Mouse (Mus musculus) hindbrain, embryonic 11.5 days (tissue): Measurements from ENCODE around the gene Kdelc2. TPM values are rescaled to one million over a fixed set of nuclear protein-coding genes. Genes with fewer than 3 reads are reported as not detected.

Experiments
- ATAC-seq: fragments of 200-750 bp; cut with Nextera tagmentation; 2 replicates; pipeline ENCODE4 v1.8.0; 2017; ENCODE audit warnings: mild to moderate bottlenecking, moderate TSS enrichment, moderate library complexity; ENCODE audit not compliant: low FRiP score
- DNase-seq: peaks from one replicate; pipeline ENCODE4 v3.0.0-alpha.2; 2015; ENCODE audit warnings: low spot score
- H3K27ac ChIP-seq: fragments of 300-500 bp; sonication (generic); 2 replicates; pipeline ENCODE4 v1.5.1; 2014; ENCODE audit warnings: mild to moderate bottlenecking, low read depth, low read length
- H3K27me3 ChIP-seq: fragments of 300-500 bp; sonication (generic); 2 replicates; pipeline ENCODE4 v1.6.1; 2014; ENCODE audit warnings: mild to moderate bottlenecking, low read length, moderate library complexity, mixed read lengths; ENCODE audit not compliant: control insufficient read depth, insufficient read depth
- H3K36me3 ChIP-seq: fragments of 300-500 bp; sonication (generic); 2 replicates; pipeline ENCODE4 v1.6.1; 2014; ENCODE audit warnings: mild to moderate bottlenecking, low read length, moderate library complexity, mixed read lengths; ENCODE audit not compliant: control insufficient read depth, insufficient read depth
- H3K4me1 ChIP-seq: fragments of 300-500 bp; sonication (generic); replicated peaks from 2 replicates; pipeline ENCODE4 v1.6.1; 2014; ENCODE audit warnings: low read length, mixed read lengths; ENCODE audit not compliant: control insufficient read depth, insufficient read depth
- H3K4me2 ChIP-seq: fragments of 300-500 bp; sonication (generic); replicated peaks from 2 replicates; pipeline ENCODE4 v1.6.1; 2014; ENCODE audit warnings: mild to moderate bottlenecking, low read depth, low read length
- H3K4me3 ChIP-seq: fragments of 300-500 bp; sonication (generic); 2 replicates; pipeline ENCODE4 v1.5.1; 2014; ENCODE audit warnings: low read depth, low read length
- H3K9ac ChIP-seq: fragments of 300-500 bp; sonication (generic); 2 replicates; pipeline ENCODE4 v1.6.1; 2014; ENCODE audit warnings: low read depth, low read length
- H3K9me3 ChIP-seq: fragments of 300-500 bp; sonication (generic); 2 replicates; pipeline ENCODE4 v1.6.1; 2016; ENCODE audit warnings: low read length; ENCODE audit not compliant: control insufficient read depth
- WGBS: fragments of 180-500 bp; shearing (Covaris S2); extraction: QIAGEN DNeasy Blood & Tissue Kit; methylation state at CpG from one replicate; pipeline ENCODE4 v1.1.7; 2014; 5-methylcytosine and 5-hydroxymethylcytosine counted together
- polyA plus RNA-seq: library from polyadenylated mRNA; unstranded; fragments of >200 nt; fragmentation: Nextera tagmentation; extraction: Ambion mirVana; gene quantifications from 2 replicates; pipeline ENCODE4 v1.2.1, GENCODE M21; 2014

The Kdelc2 gene
- polyA plus RNA-seq, 1 experiment from 2014 or later, result 11.7 TPM

DNA sequence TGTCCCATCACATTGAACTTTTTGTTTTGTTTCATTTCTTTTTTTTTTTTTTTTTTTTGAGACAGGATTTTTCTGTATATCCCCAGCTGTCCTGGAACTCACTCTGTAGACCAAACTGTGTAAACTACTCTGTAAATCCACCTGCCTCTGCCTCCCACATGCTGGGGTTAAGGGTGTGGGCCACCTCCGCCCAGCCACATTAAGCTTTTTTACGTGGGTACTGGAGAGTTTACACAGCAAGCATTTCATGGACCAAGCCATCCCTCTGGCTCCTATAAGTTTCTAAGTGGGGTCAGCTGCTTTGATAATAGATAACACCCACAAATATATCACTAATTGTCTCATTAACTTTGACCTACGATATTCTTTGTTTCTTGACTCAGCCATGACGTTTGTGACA lies 24.7 kb downstream of the Kdelc2 start:
- 86% methylated on average over 4 of the region's 4 CpGs for WGBS
- no peak overlapping the region for H3K9ac ChIP-seq
- H3K27me3 ChIP-seq, result no peaks in the 10 kb centered on the region
- H3K4me1 ChIP-seq, result no peaks in the 10 kb centered on the region
- H3K9me3 ChIP-seq, result no peaks in the 10 kb centered on the region
- no peak for DNase-seq
- no peak overlapping the region for H3K4me2 ChIP-seq
- H3K36me3 ChIP-seq, result no peaks in the 10 kb centered on the region
- no peak for ATAC-seq
- no peak overlapping the region for H3K4me3 ChIP-seq
- H3K27ac ChIP-seq, result no peak overlapping the region

DNA sequence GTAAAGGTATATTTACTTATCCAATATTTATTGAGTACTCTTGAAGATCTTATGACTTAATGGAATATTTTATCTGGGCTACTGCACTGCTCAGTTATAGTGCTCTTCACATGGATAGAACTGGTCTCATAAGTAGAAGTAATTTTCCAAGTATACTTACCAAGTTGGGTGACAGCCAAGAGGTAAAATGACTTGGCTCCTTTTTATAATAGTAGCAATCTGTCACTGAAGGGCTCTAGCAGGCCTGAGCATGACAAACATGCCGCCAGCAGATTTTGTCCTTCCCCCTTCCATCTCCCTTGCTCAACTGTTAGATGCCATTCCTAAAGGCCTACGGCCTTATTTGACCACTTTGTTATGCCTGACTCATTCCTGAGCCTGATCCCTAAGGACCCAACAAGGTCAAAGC lies 25.1 kb downstream of the Kdelc2 start:
- Histone ChIP-seq H3K4me3 (no peak overlapping the region), H3K4me2 (no peak overlapping the region), H3K9me3 (no peaks in the 10 kb centered on the region), H3K9ac (no peak overlapping the region), H3K27ac (no peak overlapping the region), H3K4me1 (no peaks in the 10 kb centered on the region), H3K36me3 (no peaks in the 10 kb centered on the region), H3K27me3 (no peaks in the 10 kb centered on the region)
- WGBS, result 89% methylated on average over 2 of the region's 2 CpGs
- DNase-seq (no peak), ATAC-seq (no peak)

DNA sequence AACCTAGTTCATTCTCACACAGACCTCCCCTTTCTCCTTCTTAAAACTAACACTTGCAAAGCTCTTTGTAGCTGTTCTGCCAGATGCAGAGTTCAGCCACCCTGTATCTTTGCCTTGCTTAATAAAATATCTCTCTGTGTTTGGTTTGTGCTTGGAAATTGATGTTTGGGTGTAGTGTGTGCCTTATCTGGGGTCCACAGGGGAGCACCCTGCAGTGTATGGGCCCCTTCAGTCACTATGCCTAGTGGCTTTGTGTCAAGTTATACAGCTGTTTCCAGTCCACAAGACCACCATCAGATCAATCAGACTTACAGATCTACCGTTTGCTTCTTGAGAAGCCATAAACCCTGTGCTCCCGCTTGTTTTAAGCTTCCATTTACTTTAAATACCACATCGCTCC lies 25.6 kb downstream of the Kdelc2 start:
- H3K36me3 ChIP-seq, result no peaks in the 10 kb centered on the region
- 95% methylated on average over 3 of the region's 3 CpGs for whole genome bisulfite sequencing
- H3K9me3 ChIP-seq, result no peaks in the 10 kb centered on the region
- no peaks in the 10 kb centered on the region for H3K27me3 ChIP-seq
- no peak overlapping the region for H3K9ac ChIP-seq
- DNase-seq (no peak), ATAC-seq (no peak)
- no peaks in the 10 kb centered on the region for H3K4me1 ChIP-seq
- H3K4me3 ChIP-seq, result no peak overlapping the region
- no peak overlapping the region for H3K27ac ChIP-seq
- H3K4me2 ChIP-seq, result no peak overlapping the region

DNA sequence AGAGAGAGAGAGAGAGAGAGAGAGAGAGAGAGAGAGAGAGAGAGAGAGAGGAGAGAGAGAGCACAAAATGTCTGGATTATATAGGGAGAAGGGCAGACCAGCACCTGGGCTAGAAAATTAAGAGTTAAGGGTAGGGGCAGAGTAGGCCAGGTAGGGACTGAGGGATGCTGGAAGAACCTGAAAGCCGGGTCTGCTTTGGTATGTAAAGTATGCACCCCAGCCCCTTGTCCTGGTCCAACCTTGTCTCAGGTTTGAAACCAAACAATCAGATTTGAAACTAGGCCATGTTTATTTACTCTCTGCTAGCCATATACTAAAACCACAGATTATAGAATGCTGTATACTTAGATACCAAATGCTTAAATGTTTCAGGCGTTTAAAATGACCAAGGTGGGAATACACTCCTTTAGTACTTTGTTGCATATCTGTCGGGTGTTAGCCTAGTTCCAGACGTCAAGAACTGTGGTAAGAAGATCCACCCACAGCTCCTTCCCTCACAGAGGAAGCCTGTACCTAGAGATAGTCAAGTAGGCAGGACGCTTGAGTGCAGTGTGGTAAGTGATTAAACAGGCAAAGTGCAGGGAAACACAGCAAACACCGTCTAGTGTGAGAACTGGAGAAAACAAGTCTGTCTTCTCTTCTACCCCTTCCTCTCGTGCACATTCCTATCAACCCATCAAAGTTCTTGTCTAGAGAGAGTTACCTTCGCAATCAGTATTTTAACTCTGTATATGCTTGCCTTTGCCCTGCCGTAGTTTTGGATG lies 38.5 kb downstream of the Kdelc2 start:
- 77% methylated on average over 9 of the region's 9 CpGs for WGBS

DNA sequence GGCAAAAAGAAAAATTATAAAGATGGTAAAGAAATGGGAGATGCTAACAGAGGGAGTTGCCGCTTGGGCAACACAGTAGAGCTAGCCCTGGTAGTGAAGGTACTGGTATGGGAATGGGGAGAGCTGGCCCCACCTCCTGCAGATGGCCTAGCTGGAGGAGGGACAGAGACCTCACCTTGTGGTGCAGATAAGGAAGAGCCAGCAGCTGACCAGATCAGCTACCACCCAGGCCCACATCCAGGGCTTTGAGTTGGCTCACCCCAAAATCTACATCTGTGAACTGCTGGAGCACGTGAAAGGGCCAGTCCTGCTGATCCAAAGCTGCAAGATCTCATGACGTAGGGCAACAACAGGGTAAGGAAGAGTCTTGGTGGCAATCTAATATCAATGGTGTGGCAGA lies 42.9 kb downstream of the Kdelc2 start:
- H3K27me3 ChIP-seq, result no peaks in the 10 kb centered on the region
- no peak overlapping the region for H3K9ac ChIP-seq
- H3K4me1 ChIP-seq, result no peaks in the 10 kb centered on the region
- no peak overlapping the region for H3K4me3 ChIP-seq
- ATAC-seq, result no peak
- no peak overlapping the region for H3K27ac ChIP-seq
- no peak for DNase-seq
- no peak overlapping the region for H3K4me2 ChIP-seq
- no peaks in the 10 kb centered on the region for H3K9me3 ChIP-seq
- H3K36me3 ChIP-seq, result no peaks in the 10 kb centered on the region
- 86% methylated on average over 3 of the region's 3 CpGs for WGBS

More for the DNA sequence above, 38.5 kb downstream of the Kdelc2 start:
- H3K27me3 ChIP-seq, result no peaks in the 10 kb centered on the region
- H3K4me2 ChIP-seq, result no peak overlapping the region
- ATAC-seq, result no peak
- no peak overlapping the region for H3K4me3 ChIP-seq
- DNase-seq, result no peak
- no peak overlapping the region for H3K27ac ChIP-seq
- H3K36me3 ChIP-seq, result no peaks in the 10 kb centered on the region
- no peaks in the 10 kb centered on the region for H3K4me1 ChIP-seq
- H3K9ac ChIP-seq, result no peak overlapping the region
- no peaks in the 10 kb centered on the region for H3K9me3 ChIP-seq

DNA sequence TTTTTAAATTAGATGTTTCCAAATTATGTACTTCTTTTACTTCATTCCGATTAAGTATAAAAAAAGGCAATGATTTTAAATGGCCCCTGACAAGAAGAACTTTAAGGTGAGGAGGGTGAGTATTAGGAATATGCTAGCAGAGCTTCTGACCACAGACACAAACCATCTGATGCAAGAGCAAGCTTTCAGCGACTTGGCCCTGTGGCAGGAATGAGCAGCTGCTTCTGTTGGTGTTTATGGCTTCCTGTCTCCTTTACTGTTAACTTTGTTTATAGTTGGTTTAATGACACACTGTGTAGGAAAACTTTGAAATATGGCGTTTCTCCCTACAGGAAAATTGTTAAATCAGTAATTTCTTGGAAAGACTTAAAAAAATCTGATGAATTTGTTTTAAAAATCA lies 43.8 kb downstream of the Kdelc2 start:
- Histone ChIP-seq H3K27ac (no peak overlapping the region), H3K27me3 (no peaks in the 10 kb centered on the region), H3K4me2 (no peak overlapping the region), H3K9ac (no peak overlapping the region), H3K4me3 (no peak overlapping the region), H3K9me3 (no peaks in the 10 kb centered on the region), H3K36me3 (no peaks in the 10 kb centered on the region), H3K4me1 (no peaks in the 10 kb centered on the region)
- no peak for ATAC-seq
- DNase-seq, result no peak
- 84% methylated on average over 3 of the region's 3 CpGs for WGBS

DNA sequence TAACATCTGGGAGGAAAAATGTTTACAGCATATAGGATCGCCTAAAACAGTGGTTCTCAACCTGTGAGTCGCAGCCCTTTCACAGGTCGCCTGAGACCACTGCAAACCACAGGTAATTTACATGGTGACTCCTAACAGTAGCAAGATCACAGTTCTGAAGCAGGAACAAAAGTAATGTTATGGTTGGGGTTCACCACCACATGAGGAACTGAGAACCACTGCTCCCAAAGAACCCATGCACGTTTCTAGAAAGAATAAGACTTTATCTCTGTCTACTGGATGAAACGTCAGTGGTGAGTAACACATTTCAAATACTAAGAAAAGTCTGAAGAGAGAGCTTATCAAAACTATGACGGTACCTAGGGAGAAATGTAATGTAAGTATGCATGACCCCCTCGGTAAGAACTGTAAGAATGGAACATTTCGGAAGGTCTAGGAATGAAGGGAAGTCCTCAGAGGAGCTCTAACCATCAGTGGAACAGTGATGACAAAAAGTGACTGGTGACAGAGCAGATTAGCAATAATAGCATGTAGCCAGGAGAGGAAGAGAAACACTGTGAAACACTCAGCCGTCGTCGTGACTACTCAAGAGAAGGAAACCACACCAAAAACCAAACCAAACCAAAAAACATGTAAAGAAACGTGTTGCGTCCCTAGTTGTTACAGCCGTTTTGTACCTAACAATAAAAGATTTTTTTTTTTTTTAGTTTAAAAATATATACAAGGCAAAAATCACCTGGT lies 52.2 kb downstream of the Kdelc2 start:
- no peaks in the 10 kb centered on the region for H3K9me3 ChIP-seq
- no peak overlapping the region for H3K27ac ChIP-seq
- ATAC-seq (no peak), DNase-seq (no peak)
- H3K4me2 ChIP-seq, result no peak overlapping the region
- WGBS, result 91% methylated on average over 14 of the region's 14 CpGs
- no peak overlapping the region for H3K9ac ChIP-seq
- no peaks in the 10 kb centered on the region for H3K36me3 ChIP-seq
- H3K27me3 ChIP-seq, result no peaks in the 10 kb centered on the region
- H3K4me3 ChIP-seq, result no peak overlapping the region
- no peaks in the 10 kb centered on the region for H3K4me1 ChIP-seq

DNA sequence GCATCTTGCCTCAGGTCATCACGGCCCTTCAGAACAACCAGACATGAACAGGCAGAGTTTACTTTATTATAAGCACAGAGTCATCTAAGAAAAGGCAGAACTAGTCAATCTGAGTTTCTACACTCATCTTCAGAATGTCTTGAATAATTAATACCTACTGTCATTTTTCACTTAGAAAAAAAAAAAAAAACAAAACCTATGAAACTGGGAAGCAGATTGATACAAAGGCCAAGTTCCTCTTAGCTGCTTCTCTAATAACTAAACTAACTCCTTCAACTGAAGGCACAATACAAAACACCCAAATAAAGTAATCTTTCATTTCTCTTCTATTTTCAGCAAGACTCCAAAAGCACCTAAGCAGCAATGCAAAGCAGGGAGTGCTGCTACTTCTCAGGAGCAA lies 66.8 kb downstream of the Kdelc2 start:
- H3K9ac ChIP-seq, result no peak overlapping the region
- ATAC-seq, result no peak
- no peak for DNase-seq
- H3K4me1 ChIP-seq, result no peaks in the 10 kb centered on the region
- no peak overlapping the region for H3K4me3 ChIP-seq
- no peaks in the 10 kb centered on the region for H3K9me3 ChIP-seq
- no peak overlapping the region for H3K27ac ChIP-seq
- H3K4me2 ChIP-seq, result no peak overlapping the region
- H3K27me3 ChIP-seq, result no peaks in the 10 kb centered on the region
- 90% methylated on average over 1 of the region's 1 CpGs for WGBS
- no peaks in the 10 kb centered on the region for H3K36me3 ChIP-seq
